Mouse (Mus musculus): ENCODE results near the gene 1700016K19Rik. TPM values are rescaled to one million over a fixed set of nuclear protein-coding genes. Genes with fewer than 3 reads are reported as not detected.
A peak's percentile ranks its signal among the peaks of the same experiment; 100 is the strongest.

1700016K19Rik gene
- total RNA-seq, 2 experiments from 2014 or later, result not detected

DNA sequence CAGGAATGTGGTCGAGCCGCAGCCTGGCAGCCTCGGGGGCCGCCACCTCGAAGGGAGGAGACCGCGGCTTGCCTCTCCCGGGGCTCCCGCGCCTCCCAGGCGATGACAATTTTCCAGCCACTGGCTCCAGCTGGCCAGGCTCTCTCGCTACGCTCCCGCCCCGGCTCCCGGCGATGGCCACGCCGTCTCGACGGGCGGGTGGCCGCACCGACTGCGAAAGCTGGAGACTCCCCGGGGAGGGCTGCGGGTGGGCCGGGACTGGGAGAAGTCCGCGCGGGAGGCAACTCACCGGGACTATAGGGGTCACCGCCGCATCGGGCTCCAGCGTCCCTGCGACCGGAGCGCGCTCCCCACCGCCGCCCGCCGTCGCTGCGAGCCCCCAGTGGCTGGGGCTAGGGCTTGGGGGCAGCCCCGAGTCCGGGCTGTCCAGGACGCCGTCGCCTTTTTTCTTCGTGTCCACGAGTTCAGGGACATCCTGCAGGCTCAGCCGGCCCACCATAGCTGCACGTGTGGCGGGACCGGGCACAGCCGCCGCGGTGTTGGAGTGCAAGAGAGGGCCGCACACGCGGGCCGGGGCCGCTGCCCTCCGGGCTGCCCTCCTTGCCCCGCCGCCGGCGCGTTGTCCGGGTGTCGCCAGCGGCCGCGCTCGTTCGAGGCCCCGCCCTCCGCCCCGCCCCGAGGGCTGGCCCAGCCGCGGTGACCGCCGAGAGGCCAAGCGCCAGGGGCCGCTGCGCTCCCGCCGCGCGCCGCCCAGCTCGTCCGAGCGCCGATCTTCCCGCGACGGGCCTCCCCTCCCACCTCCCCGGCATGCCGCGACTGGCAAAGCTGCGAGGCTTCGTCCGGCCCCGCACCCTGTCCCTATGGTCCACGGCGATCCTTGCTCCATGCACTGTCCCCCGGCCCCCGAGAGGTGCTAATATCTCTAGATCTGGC, 27.7 kb downstream of the 1700016K19Rik start, which contains the start of gene Rflnb:
Rflnb (minus strand) TSS at position 644 of the 933 bp plus-strand sequence.
- ATAC-seq (replicated peaks; ENCODE audit: poor library complexity, severe bottlenecking), result peak; percentile 74

DNA sequence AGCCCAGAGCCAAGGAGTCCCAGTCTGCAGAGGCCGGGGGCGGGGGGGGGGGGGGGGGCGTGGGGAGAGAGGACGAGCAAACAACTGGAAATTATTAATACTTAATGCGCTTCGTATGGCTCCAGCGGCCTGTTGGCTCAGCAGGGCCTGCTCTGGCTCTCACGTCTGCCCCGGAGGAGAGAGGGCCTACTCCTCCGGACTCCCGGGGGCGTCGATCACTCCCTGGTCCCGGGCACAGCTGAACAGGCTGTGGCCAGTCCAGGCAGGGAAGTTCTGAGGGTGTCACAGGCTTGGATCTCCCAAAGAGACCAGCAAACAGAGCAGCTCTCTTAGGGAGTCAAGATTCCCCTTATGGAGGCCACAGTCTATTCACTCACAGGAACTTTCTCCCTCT, 28.4 kb downstream of the 1700016K19Rik start:
- no peak for ATAC-seq (replicated peaks; ENCODE audit: poor library complexity, severe bottlenecking)

DNA sequence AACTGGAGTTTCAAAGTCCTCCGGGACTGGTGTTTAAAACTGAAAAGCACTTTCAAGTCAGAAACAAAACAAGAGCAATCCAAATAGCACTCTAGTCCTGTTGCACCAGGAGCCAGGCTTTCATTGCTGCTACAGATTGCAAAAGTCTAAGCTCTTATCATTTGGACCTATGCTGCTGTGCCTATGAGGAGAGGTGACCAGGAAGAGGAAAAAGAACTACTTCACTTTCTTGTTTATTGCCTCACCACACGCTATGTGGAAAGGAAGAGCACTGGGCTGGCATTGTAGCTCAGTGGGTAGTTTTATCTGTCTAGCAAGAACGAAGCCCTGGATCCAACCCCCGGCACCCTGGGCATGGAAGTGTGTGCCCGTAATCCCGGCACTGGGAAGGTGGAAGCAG, 33.6 kb downstream of the 1700016K19Rik start:
- ATAC-seq (replicated peaks; ENCODE audit: poor library complexity, severe bottlenecking), result peak; percentile 90

DNA sequence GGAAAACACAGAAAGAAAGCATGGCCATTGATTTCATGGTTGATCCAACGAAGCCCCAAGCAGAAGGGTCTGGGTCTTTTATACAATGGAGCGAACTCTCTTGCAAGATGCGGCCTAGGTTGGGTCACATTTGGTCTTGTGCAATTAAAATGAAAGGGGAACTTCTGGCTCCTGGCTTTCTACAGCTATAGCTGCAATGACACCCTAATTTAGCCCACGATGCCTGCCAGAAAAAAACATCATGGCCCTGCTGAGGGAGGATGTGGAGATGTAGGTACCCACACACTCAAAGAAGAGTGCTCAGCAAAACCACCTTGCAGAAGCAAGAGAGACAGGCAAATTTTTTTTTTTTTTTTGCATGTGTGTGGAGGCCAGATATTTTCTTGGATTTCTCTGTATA, 34.1 kb downstream of the 1700016K19Rik start:
- peak; percentile 88 for ATAC-seq (replicated peaks; ENCODE audit: poor library complexity, severe bottlenecking)

DNA sequence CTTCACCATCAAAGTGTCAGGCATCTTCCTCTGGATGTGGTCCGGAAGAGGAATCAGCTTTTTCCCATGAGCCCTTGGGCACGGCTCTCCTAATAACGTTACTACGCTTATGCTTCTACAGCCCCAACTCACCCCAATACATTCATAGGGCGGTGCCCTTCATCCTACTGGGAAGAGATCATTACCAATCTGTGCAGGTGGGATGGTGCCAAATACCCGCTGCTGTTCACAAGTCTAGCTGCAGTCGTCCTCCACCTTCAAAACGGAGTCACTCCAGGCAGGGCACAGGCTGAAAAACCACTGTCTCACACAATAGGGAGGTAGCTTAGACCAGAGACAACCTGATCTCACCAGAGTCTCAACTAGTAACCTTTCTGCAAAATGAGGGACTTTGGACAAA, 35.5 kb downstream of the 1700016K19Rik start:
- no peak for ATAC-seq (replicated peaks; ENCODE audit: poor library complexity, severe bottlenecking)

DNA sequence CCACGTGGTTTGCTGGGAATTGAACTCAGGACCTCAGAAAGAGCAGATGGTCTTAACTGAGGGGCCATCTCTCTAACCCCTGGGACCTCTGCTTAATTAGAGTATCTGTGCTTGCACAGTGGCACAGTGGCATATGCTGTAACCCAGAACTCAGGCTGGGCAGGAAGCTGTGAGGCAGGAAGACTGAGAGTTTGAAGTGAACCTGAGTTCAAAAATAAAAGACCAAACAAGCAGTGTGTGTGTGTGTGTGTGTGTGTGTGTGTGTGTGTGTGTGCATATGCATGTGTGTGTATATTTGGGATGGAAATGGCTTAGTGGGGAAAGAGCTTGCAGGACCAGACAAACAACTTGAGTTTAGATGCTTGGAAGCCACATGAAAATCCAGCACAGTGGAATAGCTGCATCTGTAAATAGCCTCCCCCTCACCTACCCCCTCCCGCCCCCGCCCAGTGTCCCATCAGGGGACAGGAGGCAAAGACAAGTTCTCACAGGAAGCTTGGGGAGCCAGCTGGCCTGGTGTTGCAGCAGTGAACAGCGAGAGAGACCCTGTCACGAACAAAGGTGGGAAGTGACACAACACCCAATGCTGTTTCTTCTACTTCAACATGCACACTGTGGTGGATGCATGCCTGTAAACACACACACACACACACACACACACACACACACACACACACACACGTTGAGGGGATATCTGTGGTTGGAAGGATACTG, 38.0 kb downstream of the 1700016K19Rik start:
- ATAC-seq (replicated peaks; ENCODE audit: poor library complexity, severe bottlenecking), result no peak

DNA sequence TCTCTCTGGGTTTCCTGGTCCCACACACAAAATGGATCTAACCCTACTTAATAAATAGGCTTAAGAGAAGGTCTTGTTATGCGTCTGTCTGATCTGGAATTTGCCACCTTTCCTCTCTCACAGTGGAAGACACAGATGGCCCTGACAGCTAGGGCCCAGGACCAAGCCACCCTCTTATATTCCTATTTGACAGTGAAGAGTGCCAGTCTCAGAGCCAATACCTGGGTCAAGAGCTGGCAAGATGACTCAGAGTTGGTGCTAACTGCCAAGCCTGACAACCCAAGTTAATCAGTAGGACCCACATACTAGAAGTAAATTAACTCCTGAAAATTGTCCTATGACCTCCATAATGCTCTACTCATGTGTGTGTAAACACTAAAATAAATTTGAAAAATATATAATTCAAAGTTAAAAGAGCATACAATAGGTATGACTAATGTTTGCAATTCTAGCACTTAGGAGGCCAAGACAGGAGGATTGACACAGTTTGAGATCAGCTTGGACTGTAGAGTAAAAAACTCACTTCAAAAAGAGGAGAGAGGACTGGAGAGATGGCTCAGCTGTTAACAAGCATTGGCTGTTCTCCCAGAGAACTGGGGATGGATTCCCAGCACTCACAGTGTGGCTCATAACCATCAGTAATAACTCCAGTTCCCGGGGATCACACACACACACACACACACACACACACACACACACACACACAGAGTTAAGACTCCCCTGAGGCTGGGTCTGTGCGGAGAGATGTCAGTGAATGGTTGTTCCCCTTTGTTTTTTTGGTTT, 39.8 kb downstream of the 1700016K19Rik start:
- no peak for ATAC-seq (replicated peaks; ENCODE audit: poor library complexity, severe bottlenecking)

DNA sequence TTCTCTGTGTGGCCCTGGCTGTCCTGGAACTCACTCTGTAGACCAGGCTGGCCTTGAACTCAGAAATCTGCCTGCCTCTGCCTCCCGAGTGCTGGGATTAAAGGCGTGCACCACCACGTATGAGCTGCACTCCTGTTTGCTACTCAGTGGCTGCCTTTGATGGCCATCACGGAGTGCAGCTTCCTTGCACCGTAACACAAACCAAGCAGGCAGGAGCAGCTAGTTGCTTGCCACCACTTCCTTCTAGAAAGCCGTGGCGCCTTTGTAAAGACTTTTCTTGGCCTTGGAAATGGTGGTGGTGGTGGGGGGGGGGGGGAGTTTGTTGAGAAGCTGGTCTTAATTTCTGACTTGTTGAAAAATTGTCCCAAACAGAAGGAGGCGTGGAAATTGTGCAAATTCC, 40.4 kb downstream of the 1700016K19Rik start:
- no peak for ATAC-seq (replicated peaks; ENCODE audit: poor library complexity, severe bottlenecking)

DNA sequence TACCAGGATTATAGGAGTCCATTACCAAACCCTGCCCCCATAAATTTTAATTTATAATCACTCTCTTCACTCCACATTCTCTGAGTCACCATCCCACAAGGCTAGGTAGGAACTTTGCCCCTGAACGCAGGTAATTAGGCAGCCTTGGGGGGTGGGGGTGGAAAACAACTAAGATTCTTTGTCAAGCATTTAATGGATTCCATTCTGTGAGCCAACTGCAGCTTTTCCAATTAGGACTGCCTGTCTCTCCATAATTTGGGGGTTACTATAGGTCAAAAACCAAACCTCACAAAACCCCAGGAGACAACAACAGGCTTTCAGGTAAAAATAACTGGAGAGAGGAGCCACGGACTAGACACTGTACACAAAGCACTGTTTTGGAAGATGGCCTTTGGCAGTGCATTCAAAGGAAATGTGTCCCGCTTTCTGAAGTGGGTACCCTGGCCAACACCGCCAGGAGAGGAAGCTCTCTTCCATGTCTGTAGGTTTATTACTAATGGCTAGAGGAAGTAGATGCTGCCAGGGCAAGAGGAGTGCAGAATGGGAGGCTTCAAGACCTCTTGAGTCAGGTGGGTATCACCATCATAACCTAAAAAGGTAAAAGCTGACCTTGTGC, 41.2 kb downstream of the 1700016K19Rik start:
- ATAC-seq (replicated peaks; ENCODE audit: poor library complexity, severe bottlenecking), result no peak

DNA sequence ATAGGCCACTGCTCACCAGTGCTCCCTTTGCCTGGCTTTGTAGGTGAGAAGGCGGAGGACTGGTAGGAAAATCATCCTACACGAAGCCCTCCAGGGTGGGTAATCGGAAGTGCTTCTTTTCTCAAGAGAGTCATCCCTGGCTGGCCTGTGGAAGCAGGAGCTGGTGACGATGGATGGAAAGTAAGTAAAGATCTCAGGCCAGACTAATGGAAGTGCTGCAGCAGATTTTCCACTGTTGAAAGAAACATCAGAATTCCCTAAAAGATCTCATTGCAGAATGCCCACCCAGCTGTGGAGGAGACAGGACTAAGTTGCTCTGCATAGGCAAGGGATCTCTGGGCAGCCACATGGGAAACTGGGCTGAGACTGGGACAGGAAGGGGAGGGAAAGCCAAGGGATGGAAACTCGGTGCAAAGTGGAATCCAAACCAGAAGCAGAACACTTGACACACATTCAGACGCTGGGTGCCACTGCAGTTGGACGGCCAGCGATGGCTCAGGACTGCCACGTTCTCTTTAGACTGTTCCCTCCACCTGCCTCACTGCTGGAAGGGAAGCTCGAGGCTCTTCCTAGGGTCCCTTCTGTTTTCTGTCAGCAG, 42.4 kb downstream of the 1700016K19Rik start:
- ATAC-seq (replicated peaks; ENCODE audit: poor library complexity, severe bottlenecking), result no peak

DNA sequence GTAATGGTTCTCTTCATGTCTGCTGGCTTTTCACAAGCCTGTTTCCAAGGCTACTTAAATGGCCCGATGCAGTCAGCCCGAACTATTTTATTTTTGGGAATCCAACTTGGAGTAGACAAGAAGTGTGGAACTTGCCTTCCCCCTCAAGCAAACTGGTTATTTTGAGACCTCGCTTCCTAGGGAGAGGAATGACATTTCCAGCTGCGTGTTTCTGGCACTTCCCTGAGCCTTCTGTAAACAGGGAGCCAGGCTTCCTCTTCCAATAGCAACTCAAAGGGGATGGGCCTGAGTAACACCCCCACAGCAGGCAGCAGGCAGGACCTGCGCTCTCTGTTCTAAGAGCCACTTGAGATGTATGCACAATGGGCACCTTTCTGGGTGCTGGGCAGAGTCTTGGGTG, 43.2 kb downstream of the 1700016K19Rik start:
- no peak for ATAC-seq (replicated peaks; ENCODE audit: poor library complexity, severe bottlenecking)

DNA sequence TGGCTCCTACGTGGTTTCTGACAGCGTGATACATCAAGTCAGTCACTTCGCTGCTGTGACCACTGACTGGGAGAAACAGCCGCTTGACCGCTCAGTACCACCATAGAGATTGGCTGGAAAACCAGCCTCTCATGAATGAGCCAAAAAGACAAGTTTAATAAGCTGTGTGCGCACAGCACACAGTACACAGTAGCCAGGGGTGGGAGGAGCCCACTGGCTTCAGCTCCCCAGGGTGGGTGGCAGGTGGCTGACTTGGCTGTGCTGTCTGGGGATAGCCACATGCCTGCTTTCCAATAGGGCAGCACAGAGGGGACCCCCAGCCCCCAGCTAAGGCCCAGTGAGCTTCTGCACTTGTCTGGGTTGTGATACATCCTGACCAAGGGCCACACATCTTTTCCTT, 44.8 kb downstream of the 1700016K19Rik start:
- no peak for ATAC-seq (replicated peaks; ENCODE audit: poor library complexity, severe bottlenecking)

DNA sequence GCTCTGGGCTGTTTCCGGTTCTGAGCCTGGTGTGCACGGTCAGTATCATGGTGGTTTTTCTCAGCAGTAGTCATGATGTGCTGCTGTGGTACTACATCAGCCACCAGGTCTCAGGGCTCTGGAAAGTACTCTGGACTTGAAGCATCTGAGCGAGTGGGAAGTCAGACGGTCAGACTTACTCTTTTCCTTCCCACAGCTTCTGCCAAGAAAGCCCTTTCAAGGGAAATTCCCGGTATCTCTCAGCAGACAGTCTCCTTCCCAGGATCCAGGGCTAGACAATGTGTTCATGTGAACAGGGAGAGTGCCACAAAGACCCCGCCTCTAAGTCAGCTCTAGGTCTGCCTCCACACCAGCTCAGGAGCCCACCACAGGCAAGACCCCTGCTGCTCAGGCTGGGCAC, 45.7 kb downstream of the 1700016K19Rik start:
- no peak for ATAC-seq (replicated peaks; ENCODE audit: poor library complexity, severe bottlenecking)

DNA sequence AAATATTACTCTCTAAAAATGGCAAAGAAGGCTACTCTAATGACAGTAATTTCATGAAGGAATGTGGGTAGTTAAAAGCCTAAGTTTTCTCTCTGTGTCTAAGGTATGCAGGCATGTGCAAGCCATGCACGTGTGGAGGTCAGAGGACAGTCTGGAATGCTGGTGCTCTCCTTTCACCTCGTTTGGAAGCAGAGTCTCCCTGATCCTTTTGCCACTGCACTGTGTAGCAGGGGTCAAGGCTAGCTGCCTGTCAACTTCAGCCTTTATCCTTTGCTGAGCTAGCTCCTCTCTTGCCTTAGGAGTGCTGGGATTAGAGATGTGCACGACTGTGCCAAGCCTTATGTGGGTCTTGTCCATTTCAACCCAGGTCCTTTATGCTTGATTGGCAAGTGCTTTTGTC, 50.8 kb downstream of the 1700016K19Rik start:
- no peak for ATAC-seq (replicated peaks; ENCODE audit: poor library complexity, severe bottlenecking)

DNA sequence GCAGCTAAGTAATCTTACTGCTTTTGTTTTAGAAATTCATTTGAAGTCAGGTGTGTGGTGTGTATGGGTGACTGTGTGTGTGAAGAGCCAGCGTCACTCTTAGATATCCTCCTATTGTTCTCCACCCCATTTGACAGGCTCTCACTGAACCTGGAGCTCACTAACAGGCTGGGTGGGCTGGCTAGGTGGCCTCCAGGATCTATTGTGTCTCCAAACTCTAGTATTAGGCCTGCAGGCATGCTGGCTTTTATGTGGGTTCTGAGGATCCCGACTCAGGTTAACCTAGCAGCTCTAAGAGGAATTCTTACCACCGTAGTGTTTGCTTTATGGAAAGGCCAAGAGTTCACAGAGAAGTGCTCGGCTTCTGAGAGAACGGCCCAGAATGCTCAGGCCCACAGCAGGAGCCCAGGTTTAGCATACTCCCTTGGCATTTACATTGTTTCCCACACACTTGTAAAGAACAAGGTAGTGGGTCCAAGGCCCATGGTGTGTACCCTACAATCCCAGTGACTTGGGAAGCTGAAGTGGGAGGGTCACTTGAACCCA, 51.3 kb downstream of the 1700016K19Rik start:
- ATAC-seq (replicated peaks; ENCODE audit: poor library complexity, severe bottlenecking), result no peak

DNA sequence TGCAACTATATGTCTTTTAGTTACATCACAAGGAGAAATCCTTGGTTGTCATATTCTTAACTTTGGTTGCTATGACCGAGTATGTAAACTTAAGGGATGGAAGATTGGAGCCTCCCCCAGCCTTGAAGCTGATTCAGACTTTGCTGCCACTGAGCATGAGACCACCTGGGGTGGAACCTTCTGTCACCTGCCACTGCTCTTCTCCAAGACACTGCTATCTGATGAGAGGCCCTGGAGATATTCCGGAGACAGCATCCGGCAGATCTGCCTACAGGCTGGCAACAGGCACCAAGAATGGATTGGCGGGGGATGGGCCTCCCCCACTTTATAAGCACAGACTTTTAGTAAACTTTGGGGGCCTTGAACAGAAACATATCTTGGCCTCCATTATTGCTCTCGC, 52.8 kb downstream of the 1700016K19Rik start:
- no peak for ATAC-seq (replicated peaks; ENCODE audit: poor library complexity, severe bottlenecking)

All from granulocyte monocyte progenitor cell, adult 5-6 weeks (primary cell).